Mouse (Mus musculus): Measurements from ENCODE around the gene Peak1.

DNA sequence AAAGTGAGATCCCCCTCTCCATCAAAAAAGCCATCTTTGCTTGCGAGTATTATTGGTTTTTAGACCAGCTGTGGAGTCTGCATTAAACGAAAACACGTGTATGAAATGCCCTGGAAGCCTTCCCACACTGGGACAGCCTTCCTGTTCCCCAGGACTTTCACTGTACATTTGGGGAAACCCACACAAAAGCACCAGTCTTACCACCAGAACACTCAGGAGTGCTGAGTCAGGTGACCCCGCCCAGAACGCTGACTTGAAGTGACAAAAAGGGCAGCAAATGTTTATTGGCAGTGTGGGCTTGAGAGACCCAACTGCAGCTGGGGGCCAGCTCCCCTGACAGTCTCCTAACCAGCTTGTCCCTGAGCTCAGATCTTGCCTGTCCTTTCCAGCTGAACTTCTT is 251.7 kb downstream of the Peak1 start:
- TF ChIP-seq CTCF (IDR thresholded peaks at IDR 0.05; ENCODE audit: low read depth, low read length) = no peak
- TF ChIP-seq POLR2A (IDR thresholded peaks at IDR 0.05; ENCODE audit: borderline replicate concordance, low read depth, low read length) = no peak

All from bone marrow macrophage, adult 2 months (primary cell).